In genomic region chr16:45849045-45849444, GRCm38 (mm10) we compare ENCODE assay signal across 24 mouse cellular contexts.
A peak's percentile ranks its signal among the peaks of the same experiment; 100 is the strongest.
DNase-seq lines count a peak whose midpoint lies in the region; ATAC-seq and TF ChIP-seq lines count a peak whose summit lies in the region.
"Had no signal": no experiment of that assay in that cellular context is flagged by ENCODE, and none has a peak within 500 bp of the region (broad histone marks: within the 10 kb centered on the region; RNA-seq: fewer than 3 reads in every experiment).

No protein-coding gene starts in this region.

- no peaks in the 10 kb centered on the region for H3K27me3 ChIP-seq in C2C12 (ENCODE audit: control insufficient read depth, insufficient read depth, insufficient read length)
- no peaks in the 10 kb centered on the region for H3K27me3 ChIP-seq in midbrain, postnatal 0 days (ENCODE audit: insufficient read depth, low read length)
- H3K27me3 ChIP-seq in midbrain, embryonic 13.5 days: peaks cover 7% of the 10 kb centered on the region; the same call in 1 of the 2 replicates
- H3K27me3 ChIP-seq: embryonic facial prominence, embryonic 13.5 days; embryonic facial prominence, embryonic 15.5 days; forebrain, embryonic 13.5 days; Patski had no signal

- WGBS in midbrain, postnatal 0 days: 84% methylated on average over 4 of the region's 4 CpGs
- 88% methylated on average over 4 of the region's 4 CpGs for WGBS in midbrain, embryonic 13.5 days

- H3K9me3 ChIP-seq in midbrain, postnatal 0 days (ENCODE audit: low read length): no peaks in the 10 kb centered on the region
- no peaks in the 10 kb centered on the region for H3K9me3 ChIP-seq in midbrain, embryonic 13.5 days
- H3K9me3 ChIP-seq: embryonic facial prominence, embryonic 13.5 days; embryonic facial prominence, embryonic 15.5 days; forebrain, embryonic 13.5 days; forebrain, embryonic 15.5 days had no signal

- H3K79me3 ChIP-seq in C2C12 (ENCODE audit: low read depth): peaks cover under 1% of the 10 kb centered on the region

- H3K4me3 ChIP-seq in C2C12 (ENCODE audit: insufficient read depth, poor library complexity, severe bottlenecking): no peak overlapping the region
- H3K4me3 ChIP-seq in embryonic fibroblast, embryonic 13.5 days (ENCODE audit: insufficient read depth, low read length): no peak overlapping the region
- H3K4me3 ChIP-seq in midbrain, postnatal 0 days (ENCODE audit: low read depth, low read length): no peak overlapping the region
- H3K4me3 ChIP-seq in midbrain, embryonic 13.5 days (replicated peaks): no peak overlapping the region
- H3K4me3 ChIP-seq: embryonic facial prominence, embryonic 13.5 days; embryonic facial prominence, embryonic 15.5 days; forebrain, embryonic 13.5 days; forebrain, embryonic 15.5 days had no signal

- no peak for TF ChIP-seq POLR2A in embryonic fibroblast, embryonic 13.5 days (IDR thresholded peaks at IDR 0.05; ENCODE audit: low read depth, low read length)

- peak; percentile 68 for DNase-seq in 3T3-L1 (ENCODE audit: low read depth, low spot score)
- DNase-seq in midbrain, postnatal 0 days (ENCODE audit: low spot score): no peak
- no peak for DNase-seq in spleen, adult 18-20 months
- DNase-seq: adrenal gland, adult 8-10 months; adrenal gland, postnatal 14 days; adrenal gland, postnatal 36 days; B cell, adult 2 months; cerebellum, adult 11 months; cerebellum, adult 18-20 months; cerebellum, adult 8-10 months; cerebellum, adult 9-11 months; cerebellum, postnatal 14 days; cerebellum, postnatal 36 days; embryo, embryonic 11 days; forebrain, postnatal 0 days had no signal

- ATAC-seq in midbrain, postnatal 0 days (ENCODE audit: low FRiP score): no peak
- no peak for ATAC-seq in midbrain, embryonic 13.5 days
- ATAC-seq: activated CD4-positive, CD25-positive, alpha-beta regulatory T cell, adult 4 months; forebrain, embryonic 13.5 days; forebrain, embryonic 15.5 days; forebrain, postnatal 0 days; Patski had no signal

- peaks cover 5% of the 10 kb centered on the region; the same call in 1 of the 2 replicates for H3K4me1 ChIP-seq in embryonic fibroblast, embryonic 13.5 days (ENCODE audit: control insufficient read depth, insufficient read depth, low read length)
- H3K4me1 ChIP-seq in midbrain, postnatal 0 days (ENCODE audit: insufficient read depth, low read length): no peaks in the 10 kb centered on the region
- H3K4me1 ChIP-seq in midbrain, embryonic 13.5 days (replicated peaks): peaks cover 8% of the 10 kb centered on the region; the same call in 1 of the 2 replicates

- H3K79me2 ChIP-seq in C2C12 (ENCODE audit: control insufficient read depth, insufficient read depth): peaks cover 13% of the 10 kb centered on the region

- H3K27ac ChIP-seq in embryonic fibroblast, embryonic 13.5 days (ENCODE audit: insufficient read depth, low read length): peak overlapping the region; percentile 67
- no peak overlapping the region for H3K27ac ChIP-seq in midbrain, postnatal 0 days (ENCODE audit: low read depth, low read length)
- H3K27ac ChIP-seq in midbrain, embryonic 13.5 days: no peak overlapping the region
- H3K27ac ChIP-seq: embryonic facial prominence, embryonic 13.5 days; embryonic facial prominence, embryonic 15.5 days; forebrain, embryonic 13.5 days; forebrain, embryonic 15.5 days had no signal

- no peak overlapping the region for H3ac ChIP-seq in C2C12 (ENCODE audit: control insufficient read depth, insufficient read length, low read depth)

- H3K9ac ChIP-seq in midbrain, postnatal 0 days (replicated peaks; ENCODE audit: low read length, poor library complexity, severe bottlenecking): no peak overlapping the region
- H3K9ac ChIP-seq in midbrain, embryonic 13.5 days (replicated peaks): no peak overlapping the region
- H3K9ac ChIP-seq: embryonic facial prominence, embryonic 13.5 days; embryonic facial prominence, embryonic 15.5 days; forebrain, embryonic 13.5 days; forebrain, embryonic 15.5 days; forebrain, postnatal 0 days had no signal

- H3K36me3 ChIP-seq in C2C12 (ENCODE audit: control insufficient read depth, insufficient read depth): no peaks in the 10 kb centered on the region
- no peaks in the 10 kb centered on the region for H3K36me3 ChIP-seq in midbrain, postnatal 0 days (ENCODE audit: insufficient read depth, low read length)
- no peaks in the 10 kb centered on the region for H3K36me3 ChIP-seq in midbrain, embryonic 13.5 days
- H3K36me3 ChIP-seq: embryonic facial prominence, embryonic 13.5 days; embryonic facial prominence, embryonic 15.5 days; forebrain, embryonic 15.5 days had no signal

- TF ChIP-seq CTCF in C2C12 (IDR thresholded peaks at IDR 0.05; ENCODE audit: control insufficient read depth, insufficient read depth, insufficient read length): no peak
- TF ChIP-seq CTCF in embryonic fibroblast, embryonic 13.5 days (IDR thresholded peaks at IDR 0.05; ENCODE audit: borderline replicate concordance, insufficient read depth, low read length): no peak
- no peak for TF ChIP-seq CTCF in midbrain, postnatal 0 days (IDR thresholded peaks at IDR 0.05)

- no peak overlapping the region for H3K4me2 ChIP-seq in midbrain, postnatal 0 days (ENCODE audit: low read depth, low read length, poor library complexity, severe bottlenecking)
- H3K4me2 ChIP-seq in midbrain, embryonic 13.5 days (replicated peaks): no peak overlapping the region
- H3K4me2 ChIP-seq: embryonic facial prominence, embryonic 13.5 days; embryonic facial prominence, embryonic 15.5 days; forebrain, embryonic 13.5 days; forebrain, embryonic 15.5 days had no signal

TF ChIP-seq in C2C12, 6 proteins besides CTCF, POLR2A, EP300 and RAD21:
- TF ChIP-seq FOSL1 (IDR thresholded peaks at IDR 0.05; ENCODE audit: insufficient read depth, low read length, poor library complexity, severe bottlenecking) (peak; percentile 3), MYOD1 (IDR thresholded peaks at IDR 0.05; ENCODE audit: control insufficient read depth, insufficient read length, low read depth) (no peak)
